Mouse (Mus musculus): Measurements from ENCODE around the gene Hoxd10.

DNA sequence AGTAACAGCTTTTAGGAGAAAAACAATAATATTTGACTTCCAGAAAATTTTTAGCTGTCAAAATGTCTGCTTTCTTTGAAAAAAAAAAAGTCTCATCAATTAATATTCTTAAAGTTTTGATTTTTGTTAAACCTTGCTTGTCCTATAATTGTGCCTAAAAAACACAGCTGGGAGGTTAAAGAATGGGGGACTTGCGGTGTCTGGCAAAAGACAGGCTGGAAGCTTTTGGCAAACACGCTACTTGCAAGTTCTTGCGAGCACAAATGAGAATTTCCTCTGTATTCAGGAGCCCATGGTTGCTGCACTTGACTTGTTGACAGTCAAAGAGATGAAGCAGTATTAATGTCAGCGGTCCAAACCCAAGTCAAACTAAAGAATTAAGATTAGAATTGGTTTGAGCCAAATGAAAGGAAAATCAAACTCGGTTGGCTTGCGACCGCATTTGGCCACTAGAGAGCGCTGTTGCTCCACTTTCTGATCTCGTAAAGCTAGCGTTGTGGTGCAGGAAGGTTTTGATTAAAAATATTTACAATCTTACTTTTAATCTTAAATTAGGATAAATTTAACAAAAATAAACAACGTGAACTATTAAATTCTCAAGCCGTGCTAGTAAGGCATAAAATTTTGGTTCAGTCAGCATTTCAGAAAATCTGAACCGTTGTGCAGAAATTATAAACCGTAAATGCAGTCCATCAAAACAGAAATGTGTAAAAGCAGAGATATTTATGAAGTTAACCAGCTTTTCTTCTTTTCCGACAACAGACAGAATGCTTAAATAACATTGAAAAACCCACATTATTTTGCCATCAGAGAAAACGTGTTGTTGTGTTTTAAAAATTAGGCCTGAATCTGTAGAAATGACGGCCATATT, 10.5 kb downstream of the Hoxd10 start:
- TF ChIP-seq CTCF (IDR thresholded peaks at IDR 0.05) (peak; percentile 99), POLR2A (IDR thresholded peaks at IDR 0.05; ENCODE audit: insufficient read depth, low read depth, low read length) (no peak), EP300 (IDR thresholded peaks at IDR 0.05; ENCODE audit: insufficient read depth, low read depth, low read length) (peak; percentile 62; the same call in 1 of the 2 replicates)

Data from heart, adult 2 months (tissue).